Mouse (Mus musculus) heart, adult 8-10 months (tissue): Measurements from ENCODE around the gene Spata31d1d. TPM values are rescaled to one million over a fixed set of nuclear protein-coding genes. Genes with fewer than 3 reads are reported as not detected.
"Not testable (repeated sequence)": the region's sequence is repeated elsewhere in the genome, so short reads cannot be mapped to it uniquely, and the experiment has no call there.

ENCODE experiments used
- DNase-seq: peaks from one replicate; pipeline ENCODE4 v3.0.0; 2022; ENCODE audit warnings: low spot score
- total RNA-seq, 4 experiments: library from RNA; stranded (reverse); gene quantifications; 2 replicates each; pipeline ENCODE4 v1.2.4; 2022

The Spata31d1d gene
- not detected for total RNA-seq

DNA sequence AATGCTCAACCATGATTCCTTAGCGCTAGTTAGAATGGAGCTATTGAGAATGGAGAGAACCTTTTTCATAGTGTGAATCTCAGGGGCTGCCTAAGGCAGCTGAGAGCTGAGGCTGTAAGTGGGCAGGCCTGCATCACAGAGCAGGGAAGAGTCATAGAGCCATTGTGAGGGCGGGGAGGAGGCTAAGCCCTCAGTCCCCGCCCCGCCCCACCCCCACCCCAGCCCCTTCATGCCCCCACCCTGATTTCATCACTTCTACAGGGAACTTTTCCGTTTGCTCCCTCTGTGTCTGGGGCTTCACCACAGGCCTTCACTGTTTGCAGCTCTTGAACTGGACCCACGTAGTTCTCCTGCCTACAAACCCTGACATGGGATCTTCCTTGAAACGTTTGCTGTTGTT lies at the start of gene Spata31d1d:
TSS of gene Spata31d1d (minus strand) at position 101 of the 400 bp plus-strand sequence.
- no peak for DNase-seq

DNA sequence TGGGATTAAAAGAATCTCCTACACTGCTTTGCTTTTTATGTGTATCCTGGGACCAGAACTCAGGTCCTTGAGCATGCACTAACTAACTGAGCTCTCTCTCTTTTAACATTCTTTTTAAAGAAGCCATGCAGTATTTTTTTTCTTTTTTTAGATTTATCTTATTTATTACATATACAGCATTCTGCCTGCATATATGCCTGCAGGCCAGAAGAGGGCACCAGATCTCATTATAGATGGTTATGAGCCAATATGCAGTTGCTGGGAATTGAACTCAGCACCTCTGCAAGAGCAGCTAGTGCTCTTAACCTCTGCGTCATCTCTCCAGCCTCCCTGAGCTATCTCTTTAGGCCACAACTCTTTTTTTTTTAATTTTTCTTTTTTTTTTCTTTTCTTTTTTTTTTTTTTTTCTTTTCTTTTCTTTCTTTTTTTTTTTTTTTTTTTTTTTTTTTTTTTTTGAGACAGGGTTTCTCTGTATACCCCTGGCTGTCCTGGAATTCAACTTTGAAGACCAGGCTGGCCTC lies 48.3 kb upstream of the Spata31d1d start:
- DNase-seq = not testable (repeated sequence)

DNA sequence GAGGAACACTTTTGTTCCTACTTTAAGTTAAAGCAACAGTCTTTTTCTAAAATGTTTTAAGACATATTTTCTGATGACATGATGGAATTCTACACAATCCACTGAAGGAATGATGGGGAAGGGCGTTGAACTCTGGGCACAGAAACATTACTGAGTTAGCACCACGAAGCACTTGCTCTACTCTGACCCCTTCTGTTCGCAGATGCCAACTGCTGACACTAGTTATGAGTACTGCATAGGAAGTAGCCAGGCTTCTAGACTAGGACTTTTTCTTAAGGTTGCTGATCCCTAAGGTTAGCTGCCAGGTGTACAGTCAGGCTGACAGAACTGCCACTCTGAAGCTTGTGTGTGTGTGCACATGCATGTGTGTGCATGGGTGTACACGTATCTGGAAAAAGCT lies 47.7 kb upstream of the Spata31d1d start:
- DNase-seq = no peak

DNA sequence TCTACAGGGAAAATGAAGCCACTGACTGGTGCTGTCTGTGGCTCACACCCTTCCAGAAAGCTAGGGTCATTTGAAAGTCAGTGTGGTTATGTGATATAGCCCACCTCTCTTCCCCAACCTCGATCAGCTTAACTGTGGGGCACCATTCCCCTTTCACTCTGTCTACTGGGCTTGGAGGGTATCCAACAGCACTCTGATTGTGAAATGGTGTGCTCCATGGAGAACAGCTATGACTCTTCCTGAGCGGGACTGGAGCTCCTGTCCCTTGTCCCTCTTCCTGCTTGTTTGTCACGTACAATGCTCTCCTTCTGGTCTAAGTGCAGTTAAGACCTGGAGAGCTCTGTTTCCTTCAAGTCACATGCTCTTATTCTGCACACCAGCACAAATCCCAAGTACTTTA lies 43.6 kb upstream of the Spata31d1d start:
- no peak for DNase-seq

DNA sequence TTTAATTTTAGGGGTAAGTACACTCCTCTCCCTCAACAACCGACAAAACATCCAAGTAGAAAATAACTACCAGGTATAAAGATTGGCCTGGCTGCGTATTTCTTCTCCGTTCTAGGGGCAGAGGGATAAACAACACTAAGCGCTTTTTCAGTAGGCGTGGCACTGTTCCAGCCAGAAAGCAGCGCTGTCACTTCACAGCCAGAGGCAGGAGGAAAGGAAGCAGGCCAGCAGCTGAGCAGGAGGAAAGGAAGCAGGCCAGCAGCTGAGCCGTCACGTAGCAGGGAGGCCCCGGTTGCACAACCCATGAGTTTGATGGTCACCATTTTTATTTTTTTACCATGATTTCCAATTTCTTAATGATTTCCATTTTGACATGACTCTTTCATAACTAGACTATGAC lies 39.7 kb upstream of the Spata31d1d start:
- DNase-seq = peak; percentile 83

DNA sequence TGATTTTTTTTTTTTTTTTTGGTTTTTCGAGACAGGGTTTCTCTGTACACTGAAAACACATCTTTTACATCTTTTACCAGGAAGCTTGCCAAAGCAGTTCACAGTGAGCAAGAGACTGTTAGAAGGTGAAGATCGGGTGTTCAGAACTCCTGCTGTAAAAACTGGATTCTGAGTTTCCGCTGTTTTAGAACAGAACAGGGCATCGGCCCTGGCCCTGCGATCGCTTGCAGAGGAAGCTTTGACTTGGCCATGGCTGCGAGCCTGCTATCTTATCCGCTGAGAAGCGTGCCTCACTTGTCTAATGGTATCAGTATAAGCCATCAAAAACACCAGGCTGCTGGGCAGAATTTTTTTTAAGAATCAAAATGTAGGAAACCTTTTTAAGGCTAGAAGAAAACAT lies 39.3 kb upstream of the Spata31d1d start:
- DNase-seq = no peak

DNA sequence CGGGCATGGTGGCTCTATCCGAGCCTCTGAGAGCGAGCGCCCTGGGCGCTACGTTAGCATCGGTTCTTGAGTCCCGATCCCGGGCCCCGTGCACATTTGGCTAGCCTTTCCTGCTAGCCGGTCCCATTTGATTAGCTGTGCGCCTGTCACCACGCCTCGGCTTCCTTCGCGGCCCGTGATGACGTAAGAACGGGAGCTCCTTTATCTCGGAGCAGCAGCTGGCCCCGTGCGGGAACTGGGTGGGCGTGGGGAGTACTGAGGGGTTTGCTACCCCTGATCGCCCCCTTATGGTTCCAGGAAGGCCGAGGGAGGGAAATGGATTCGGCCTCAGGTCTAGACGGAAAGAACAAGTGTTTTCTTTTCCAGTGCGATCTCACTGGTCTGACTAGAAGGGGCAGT lies 38.6 kb upstream of the Spata31d1d start:
- peak; percentile 88 for DNase-seq

DNA sequence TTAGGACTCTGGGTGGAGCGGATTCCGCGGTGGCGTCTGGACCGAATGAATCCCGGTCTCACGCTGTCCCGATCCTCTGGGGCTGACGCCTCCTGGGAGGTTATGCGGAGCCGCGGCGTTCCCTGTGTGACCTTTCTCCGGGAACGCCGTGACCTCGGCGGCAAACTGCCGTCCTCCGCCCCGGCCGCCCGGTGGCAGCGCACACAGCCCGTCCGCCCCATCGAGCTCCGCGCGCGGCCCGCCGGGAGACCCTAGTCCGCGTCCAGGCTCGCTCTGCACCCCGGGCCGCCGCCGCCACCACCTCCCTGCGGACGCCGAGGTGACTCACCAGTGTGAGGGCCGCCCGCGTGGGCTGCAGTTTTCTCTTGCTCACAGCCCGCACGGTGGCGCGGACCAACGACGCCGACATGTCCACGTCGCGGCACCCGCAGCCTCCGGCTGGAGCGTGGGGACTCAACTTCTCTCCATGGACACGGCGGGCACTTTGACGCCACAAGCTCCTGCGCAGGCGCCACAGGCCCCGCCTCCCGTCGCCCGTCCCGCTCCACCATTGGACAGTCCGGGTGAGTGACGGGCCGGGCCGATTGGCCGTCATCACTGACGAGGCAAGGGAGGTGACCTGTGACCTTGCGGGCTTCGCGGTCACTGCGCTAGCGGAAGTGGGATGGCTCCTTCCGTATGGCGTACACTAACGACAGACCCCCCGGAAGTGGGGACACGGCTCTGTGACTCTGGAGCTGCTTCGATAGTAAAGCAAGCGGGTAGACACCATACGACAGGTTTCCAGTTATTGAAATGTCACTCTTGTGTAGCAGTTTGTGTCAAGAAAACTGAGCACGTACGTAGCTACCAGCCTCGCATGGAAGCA lies 38.0 kb upstream of the Spata31d1d start, which contains the start of gene Isca1:
TSS of gene Isca1 (minus strand) at position 515 of the 868 bp plus-strand sequence.
- peak; percentile 98 for DNase-seq

DNA sequence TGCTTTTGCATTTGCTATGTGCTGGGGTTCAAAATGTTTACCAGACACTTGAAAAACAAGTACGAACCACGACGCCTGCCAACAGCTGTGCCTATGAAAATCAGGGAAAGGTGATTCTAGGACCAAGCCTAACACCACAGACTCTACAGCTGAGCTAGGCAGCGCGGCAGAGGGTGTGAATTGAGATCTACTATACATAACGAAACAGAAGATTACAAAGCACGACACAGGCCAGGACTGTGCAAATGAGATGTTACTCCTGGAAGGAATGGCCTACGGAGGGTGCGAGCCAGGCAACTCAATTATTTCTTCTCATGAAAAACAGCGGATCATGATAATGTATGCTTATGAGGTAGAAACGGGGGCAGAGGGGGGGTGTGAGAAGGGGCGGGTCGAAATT lies 37.0 kb upstream of the Spata31d1d start:
- DNase-seq = no peak

DNA sequence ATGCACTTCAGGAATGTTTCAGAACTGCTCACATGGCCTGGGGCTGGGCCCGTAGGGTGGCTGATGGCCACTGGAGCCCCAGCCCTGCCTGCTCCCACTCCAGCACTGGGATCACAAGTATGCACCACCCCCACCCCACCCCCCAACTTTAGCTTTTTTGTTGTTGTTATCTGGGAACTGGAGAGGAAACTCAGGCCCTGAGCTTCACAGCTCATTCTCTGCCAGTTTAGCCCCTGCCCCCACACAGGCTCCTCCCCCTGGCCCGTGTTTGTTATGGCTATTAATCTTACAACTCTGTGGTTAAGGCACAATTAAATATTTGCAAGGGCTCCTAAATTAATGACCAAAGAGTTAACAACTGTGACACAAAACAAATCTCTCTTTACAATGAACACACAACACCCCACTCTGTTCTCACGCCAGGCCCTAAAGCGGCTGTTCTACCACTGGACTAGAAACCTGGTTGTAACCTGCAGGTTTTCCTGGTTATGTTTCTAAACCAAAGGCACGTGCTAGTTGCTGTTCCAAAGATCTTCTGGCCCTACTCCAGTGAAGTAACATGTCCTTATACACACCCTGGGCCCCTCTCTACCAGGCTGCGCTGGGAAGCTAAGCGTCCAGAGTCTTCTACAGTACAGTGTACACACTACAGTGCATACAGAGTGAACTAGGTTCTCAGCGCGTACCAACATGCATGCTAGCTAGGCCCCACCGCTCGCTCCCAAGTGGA lies 35.4 kb upstream of the Spata31d1d start:
- no peak for DNase-seq

DNA sequence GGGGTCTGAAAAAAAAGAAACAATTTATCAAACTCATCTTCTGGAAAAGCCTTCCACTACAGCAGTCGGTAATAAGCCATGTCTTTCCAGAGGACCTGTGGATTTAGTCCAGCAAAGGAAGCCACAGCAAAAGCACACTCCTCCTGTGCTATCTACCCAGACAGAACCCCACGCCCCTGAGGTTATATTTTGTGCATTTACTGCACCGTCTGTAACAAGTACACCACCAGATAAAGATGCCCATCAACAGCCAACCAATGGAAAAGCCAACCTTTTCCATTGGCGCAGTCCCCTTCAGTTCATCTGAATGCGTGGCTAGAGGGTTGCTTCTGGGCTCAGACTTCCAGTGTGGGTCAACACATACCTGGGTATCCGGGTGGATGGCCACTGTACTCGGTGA lies 31.2 kb upstream of the Spata31d1d start:
- DNase-seq = no peak

DNA sequence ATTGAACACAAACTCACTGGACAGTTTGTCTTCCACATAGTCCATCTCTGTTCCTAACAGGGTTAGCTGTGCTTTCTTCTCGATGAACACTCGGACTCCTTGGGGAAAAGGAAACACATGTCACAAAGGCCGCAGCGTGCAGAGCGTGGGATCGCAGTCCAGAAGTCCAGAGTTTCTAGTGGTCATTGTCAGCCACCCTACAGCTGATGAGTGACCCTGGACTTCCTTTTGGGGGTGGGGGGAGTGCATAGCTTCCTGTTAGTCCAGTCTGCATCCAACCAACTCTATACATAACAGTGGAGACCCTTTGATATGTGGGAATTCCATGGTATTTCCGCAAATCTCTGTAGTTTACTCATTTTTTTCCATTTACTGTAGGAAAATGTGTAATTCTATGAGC lies 25.4 kb upstream of the Spata31d1d start:
- DNase-seq = no peak

DNA sequence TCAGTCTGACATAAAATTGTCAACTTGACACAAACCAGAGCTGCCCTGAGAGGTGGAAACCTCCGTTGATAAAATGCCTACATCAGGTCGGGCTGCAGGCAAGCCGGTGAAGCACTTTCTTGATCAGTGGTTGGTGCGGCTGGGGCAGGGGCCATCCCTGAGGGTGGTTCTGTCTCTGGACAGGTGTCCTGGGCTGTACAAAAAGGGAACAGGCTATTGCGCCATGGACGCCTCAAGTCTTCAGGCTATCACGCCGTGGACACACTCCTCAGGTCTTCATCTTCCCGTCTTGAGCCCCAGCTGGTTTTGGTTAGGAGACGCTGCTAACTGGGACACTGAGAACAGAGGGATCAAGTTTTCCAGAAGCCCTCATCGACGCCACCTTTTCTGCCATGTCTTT lies 18.8 kb upstream of the Spata31d1d start:
- no peak for DNase-seq

DNA sequence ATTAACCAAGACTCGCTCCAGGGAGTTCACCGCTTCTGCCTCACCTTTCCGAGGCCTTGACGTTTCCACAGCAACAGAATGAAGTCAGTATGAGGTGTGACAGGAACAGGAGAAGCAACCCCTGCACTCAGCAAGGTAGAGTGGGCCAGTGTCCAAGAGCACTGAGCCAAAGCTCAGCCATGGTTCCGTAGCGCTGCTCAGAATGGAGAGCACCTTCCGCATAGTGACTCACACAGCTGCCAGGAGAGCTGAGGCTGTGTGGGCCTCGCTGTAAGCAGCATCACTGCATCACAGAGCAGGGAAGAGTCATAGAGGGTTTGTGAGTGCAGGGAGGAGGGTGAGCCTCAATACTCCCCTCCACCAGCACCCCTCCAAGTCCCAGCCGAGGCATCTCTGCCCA lies 15.2 kb upstream of the Spata31d1d start, which contains the start of gene 1700014D04Rik:
TSS of gene 1700014D04Rik (minus strand) at position 42 of the 400 bp plus-strand sequence.
- DNase-seq = no peak

DNA sequence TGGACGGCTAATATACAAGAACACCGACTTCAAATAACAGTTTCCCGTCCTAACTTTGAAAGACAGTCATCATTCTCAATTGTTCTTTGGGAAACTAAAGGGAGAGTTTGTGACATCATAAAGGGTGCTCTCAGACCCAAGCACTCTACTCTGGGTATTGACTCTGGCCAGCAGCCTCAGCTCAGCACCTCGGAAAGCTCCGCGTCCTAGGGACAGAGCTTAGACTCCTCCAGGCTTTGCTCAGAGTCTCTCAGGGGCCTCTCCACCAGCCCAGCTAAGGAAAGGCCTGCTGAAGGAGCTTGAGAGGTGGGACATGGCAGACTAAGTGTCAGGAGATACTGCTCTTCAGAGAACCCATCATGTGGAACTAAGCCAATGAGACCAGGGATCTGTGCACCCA lies 14.6 kb upstream of the Spata31d1d start:
- DNase-seq = no peak

DNA sequence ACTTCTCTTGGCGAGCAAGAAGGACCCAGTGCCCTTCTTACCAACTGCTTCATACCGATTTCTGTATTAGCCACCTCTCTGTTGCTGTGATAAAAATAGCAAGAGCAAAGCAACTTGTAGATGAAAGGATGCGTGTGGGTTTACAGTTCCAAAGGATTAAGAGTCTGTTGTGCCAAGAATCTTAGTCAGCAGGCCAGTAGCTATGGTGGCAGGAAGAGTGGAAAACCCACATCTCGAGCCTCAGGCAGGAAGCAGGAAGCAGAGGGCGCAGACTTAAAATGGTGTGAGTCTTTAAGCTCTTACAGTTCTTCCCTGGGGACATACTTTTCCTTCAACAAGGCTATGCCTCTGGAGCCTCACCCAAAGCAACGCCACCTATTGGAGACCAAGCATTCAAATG lies 13.9 kb upstream of the Spata31d1d start:
- no peak for DNase-seq

DNA sequence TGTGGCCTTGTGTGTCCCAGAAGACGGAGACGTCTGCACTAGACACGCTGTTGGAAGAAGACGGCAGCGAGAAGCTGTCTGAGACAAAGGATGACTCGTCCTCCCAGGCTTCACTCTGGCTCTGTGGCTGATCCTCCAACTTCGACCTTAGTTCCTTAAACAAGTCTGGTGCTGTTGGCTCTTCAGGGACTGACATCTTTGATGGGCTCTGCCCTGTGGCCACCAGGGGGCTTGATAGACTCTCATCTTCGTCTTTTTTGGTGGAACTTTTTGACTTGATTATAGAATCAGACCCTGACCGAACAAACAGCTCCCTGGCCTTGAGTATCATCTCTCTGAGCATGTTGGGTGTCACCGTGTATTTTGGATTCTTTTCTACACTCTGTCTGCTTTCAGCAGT lies 10.1 kb upstream of the Spata31d1d start:
- DNase-seq = peak; percentile 16

DNA sequence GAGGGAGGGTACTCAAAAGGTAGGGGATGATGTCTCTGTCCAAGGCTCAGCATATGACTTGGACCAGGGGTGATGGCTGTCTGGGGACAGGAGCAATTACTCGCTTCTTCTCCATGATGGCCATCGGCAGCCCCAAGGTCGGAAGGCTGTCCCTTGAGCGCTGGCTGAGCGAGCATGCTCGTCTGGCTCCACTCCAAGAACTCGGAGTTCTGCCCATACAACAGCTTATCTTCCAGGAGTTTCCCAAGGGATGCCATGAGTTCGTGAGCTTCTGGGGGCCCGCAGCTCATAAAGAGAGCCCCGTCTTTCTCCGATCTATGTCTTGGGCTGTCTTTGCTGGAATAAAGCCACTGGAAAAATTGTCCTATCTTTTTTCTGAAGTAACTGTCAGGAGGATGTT lies 9.5 kb upstream of the Spata31d1d start:
- DNase-seq = peak; percentile 57

DNA sequence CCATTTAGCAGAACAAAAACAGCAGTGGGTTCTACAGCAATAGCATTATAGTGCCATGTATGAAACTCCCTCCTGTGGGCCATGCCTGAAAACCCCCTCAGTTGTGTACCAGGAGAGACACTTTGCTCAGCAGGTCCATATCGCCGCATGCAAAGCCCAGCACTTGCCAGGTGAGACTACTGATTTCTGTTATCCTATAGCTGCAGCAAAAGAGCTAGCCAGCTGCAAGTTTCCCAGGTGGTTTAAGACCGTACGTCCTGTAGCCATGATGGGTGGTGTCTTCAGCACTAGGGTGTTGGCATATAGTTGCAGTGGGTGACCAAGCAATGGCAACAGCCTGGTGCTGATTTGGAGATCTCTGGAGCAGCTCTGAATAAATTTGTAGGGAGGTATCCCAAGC lies 7.8 kb upstream of the Spata31d1d start:
- no peak for DNase-seq

DNA sequence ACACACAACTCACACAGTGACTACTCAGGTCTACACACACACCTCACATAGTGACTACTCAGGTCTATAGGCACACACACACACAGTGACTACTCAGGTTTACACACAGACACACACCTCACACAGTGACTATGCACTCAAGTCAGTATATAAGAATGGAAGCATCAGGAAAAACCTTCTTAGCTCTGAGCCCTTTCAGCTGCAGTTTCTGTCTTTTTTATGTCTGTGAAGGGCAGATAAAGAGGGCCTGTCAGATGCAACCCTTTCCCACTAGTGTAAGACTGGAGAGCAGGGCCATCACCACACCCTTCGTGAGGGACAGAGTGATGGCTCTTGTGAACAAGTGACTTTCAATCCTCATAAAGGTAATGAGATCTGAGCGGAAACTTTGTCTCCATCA lies 6.9 kb upstream of the Spata31d1d start:
- no peak for DNase-seq

DNA sequence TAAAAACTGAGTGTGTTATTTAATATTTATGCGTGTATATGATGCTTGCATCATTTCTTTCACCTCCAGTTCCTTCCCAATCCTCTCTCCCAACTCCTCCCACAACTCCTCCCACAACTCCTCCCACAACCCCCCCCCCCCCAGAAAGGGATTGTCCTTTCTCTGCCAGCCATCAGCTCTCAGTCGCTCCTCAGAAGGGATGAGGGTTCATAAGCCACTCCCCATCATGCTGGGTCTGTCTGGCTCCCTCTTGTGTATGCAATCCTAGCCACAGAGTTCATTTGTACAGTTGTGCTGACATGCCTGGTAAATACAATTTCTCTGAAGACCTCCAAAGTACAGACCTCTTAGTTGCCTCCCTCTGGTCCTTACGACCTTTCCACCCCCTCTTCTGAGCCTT lies 3.6 kb upstream of the Spata31d1d start:
- DNase-seq = no peak

DNA sequence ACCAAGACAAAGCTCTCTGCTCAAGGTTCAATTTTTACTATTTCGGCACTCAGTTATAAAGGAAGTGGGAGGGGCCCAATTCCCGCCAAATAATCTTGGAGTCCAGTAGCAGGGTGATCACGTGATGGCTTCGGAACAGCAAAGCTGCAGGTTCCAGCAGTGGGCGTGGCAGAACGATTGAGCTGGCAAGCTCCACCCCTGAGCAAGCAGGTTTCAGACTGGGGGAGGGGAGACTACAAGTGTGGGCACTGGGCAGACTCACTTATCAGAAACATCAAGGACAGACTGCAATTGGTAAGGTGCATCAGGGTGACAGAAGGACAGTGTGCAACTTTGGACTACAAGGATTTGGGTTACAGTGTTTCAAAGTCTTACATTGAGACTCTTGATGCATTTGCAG lies 2.8 kb upstream of the Spata31d1d start:
- DNase-seq = not testable (repeated sequence)

DNA sequence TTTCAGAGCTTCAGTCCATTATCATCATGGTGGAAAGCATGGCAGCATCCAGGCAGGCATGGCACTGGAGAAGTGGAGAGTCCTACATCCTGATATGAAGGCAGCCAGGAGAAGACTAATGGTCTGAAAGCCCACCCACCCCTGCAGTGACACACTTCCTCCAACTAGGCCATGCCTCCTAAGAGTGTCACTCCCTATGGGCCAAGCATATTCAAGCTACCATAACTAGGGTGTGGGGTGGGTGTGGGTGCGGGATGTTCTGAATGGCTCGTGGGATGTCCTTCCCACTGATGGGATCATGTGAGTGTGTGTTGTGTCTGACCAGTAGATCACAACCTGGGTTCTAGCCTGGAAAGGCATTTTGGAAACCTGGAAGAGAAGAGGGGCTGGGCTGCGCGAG lies 2.4 kb upstream of the Spata31d1d start:
- DNase-seq = no peak
